ENCODE assay signal across 30 mouse cellular contexts in the genomic region with DNA sequence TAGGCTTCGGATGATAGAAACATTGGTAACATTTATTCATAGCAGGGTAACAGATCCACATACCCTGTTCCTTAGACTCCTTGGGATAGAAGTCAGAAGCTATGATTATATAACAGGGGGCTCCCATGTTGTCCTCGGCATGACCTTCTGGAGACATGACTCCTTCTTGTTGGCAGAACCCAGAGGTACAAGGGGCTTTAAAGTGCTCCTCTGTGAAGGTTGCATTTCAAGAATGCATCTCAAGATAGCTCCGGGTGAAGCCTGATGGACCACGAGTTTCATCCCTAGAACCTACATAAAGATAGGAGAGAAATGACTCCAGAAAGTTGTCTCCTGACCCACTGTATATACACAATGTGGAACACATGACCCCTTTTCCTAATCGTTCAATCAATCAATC.
"Had no signal": no experiment of that assay in that cellular context is flagged by ENCODE, and none has a peak within 500 bp of the region (broad histone marks: within the 10 kb centered on the region; RNA-seq: fewer than 3 reads in every experiment).

No protein-coding gene starts in this region.

- H3K4me3 ChIP-seq: heart, embryonic 12.5 days; heart, embryonic 13.5 days; heart, embryonic 15.5 days; hindbrain, embryonic 10.5 days; hindbrain, embryonic 12.5 days; hindbrain, embryonic 13.5 days; hindbrain, embryonic 15.5 days; intestine, embryonic 15.5 days; kidney, embryonic 15.5 days; layer of hippocampus, adult 2 months; left cerebral cortex, adult 2 months had no signal

- H3K27ac ChIP-seq: heart, embryonic 13.5 days; heart, embryonic 15.5 days; hindbrain, embryonic 10.5 days; hindbrain, embryonic 12.5 days; hindbrain, embryonic 13.5 days; hindbrain, embryonic 14.5 days; hindbrain, embryonic 15.5 days; hindbrain, postnatal 0 days; intestine, embryonic 15.5 days; kidney, embryonic 15.5 days; kidney, postnatal 0 days; layer of hippocampus, adult 2 months; left cerebral cortex, adult 2 months had no signal

- H3K9ac ChIP-seq: heart, embryonic 12.5 days; heart, embryonic 13.5 days; heart, embryonic 15.5 days; hindbrain, embryonic 12.5 days; hindbrain, embryonic 13.5 days; hindbrain, embryonic 14.5 days; hindbrain, embryonic 15.5 days; intestine, embryonic 15.5 days; kidney, embryonic 15.5 days had no signal

- DNase-seq: heart, postnatal 10 days; heart, postnatal 14 days; heart, postnatal 36 days; heart, postnatal 4 days; kidney, adult 11 months; kidney, adult 18-20 months; kidney, adult 2 months; kidney, adult 8-10 months; kidney, adult 9 months; kidney, postnatal 10 days; kidney, postnatal 14 days; kidney, postnatal 25 days; kidney, postnatal 36 days; kidney, postnatal 4 days; layer of hippocampus, adult 9-11 months; layer of hippocampus, postnatal 36 days had no signal

- H3K9me3 ChIP-seq: heart, embryonic 12.5 days; heart, embryonic 13.5 days; heart, embryonic 15.5 days; hindbrain, embryonic 10.5 days; hindbrain, embryonic 12.5 days; hindbrain, embryonic 13.5 days; hindbrain, embryonic 15.5 days; intestine, embryonic 15.5 days; kidney, embryonic 15.5 days had no signal

- H3K36me3 ChIP-seq: hindbrain, embryonic 10.5 days; hindbrain, embryonic 12.5 days; hindbrain, embryonic 15.5 days; intestine, embryonic 15.5 days had no signal

- H3K27me3 ChIP-seq: heart, embryonic 12.5 days; heart, embryonic 13.5 days; heart, embryonic 15.5 days; hindbrain, embryonic 12.5 days; hindbrain, embryonic 13.5 days; hindbrain, embryonic 15.5 days; intestine, embryonic 15.5 days; kidney, embryonic 15.5 days had no signal
